Mouse (Mus musculus): ENCODE results near the gene Crcp. TPM values are rescaled to one million over a fixed set of nuclear protein-coding genes. Genes with fewer than 3 reads are reported as not detected.
A peak's percentile ranks its signal among the peaks of the same experiment; 100 is the strongest.

The Crcp gene
- polyA plus RNA-seq, 1 experiment from 2014 or later, result 38.7 TPM

GRCm38 (mm10) chr5:130021361-130021966, 7.6 kb upstream of the Crcp start:
- Histone ChIP-seq H3K4me3 (ENCODE audit: low read length) (no peak overlapping the region), H3K4me2 (ENCODE audit: low read depth, low read length) (no peak overlapping the region), H3K9me3 (ENCODE audit: control insufficient read depth, low read length) (no peaks in the 10 kb centered on the region), H3K36me3 (ENCODE audit: control insufficient read depth, insufficient read depth, low read length) (no peaks in the 10 kb centered on the region), H3K27ac (ENCODE audit: low read length) (0 out of 2 replicates have a peak overlapping the region, but pooled peaks have one; percentile 7), H3K27me3 (replicated peaks; ENCODE audit: control insufficient read depth, insufficient read depth, low read length) (no peaks in the 10 kb centered on the region), H3K9ac (ENCODE audit: low read depth, low read length) (0 out of 2 replicates have a peak overlapping the region, but pooled peaks have one; percentile 32), H3K4me1 (ENCODE audit: control insufficient read depth, insufficient read depth, low read length) (peaks cover 6% of the 10 kb centered on the region; the same call in 1 of the 2 replicates)
- no peak for ATAC-seq
- 49% methylated on average over 5 of the region's 5 CpGs for WGBS

GRCm38 (mm10) chr5:130022366-130022765, 6.7 kb upstream of the Crcp start:
- Histone ChIP-seq H3K4me2 (ENCODE audit: low read depth, low read length) (peak overlapping the region; percentile 0; the same call in 1 of the 2 replicates), H3K9ac (ENCODE audit: low read depth, low read length) (no peak overlapping the region)
- ATAC-seq, result no peak

GRCm38 (mm10) chr5:130023067-130023766, 5.9 kb upstream of the Crcp start:
- H3K9me3 ChIP-seq (ENCODE audit: control insufficient read depth, low read length), result no peaks in the 10 kb centered on the region
- WGBS, result 37% methylated on average over 12 of the region's 12 CpGs
- no peaks in the 10 kb centered on the region for H3K36me3 ChIP-seq (ENCODE audit: control insufficient read depth, insufficient read depth, low read length)
- H3K9ac ChIP-seq (ENCODE audit: low read depth, low read length), result peak overlapping the region; percentile 53
- ATAC-seq, result no peak
- no peaks in the 10 kb centered on the region for H3K27me3 ChIP-seq (replicated peaks; ENCODE audit: control insufficient read depth, insufficient read depth, low read length)
- peaks cover 6% of the 10 kb centered on the region; the same call in 1 of the 2 replicates for H3K4me1 ChIP-seq (ENCODE audit: control insufficient read depth, insufficient read depth, low read length)
- H3K4me3 ChIP-seq (ENCODE audit: low read length), result peak overlapping the region; percentile 63
- H3K4me2 ChIP-seq (ENCODE audit: low read depth, low read length), result peak overlapping the region; percentile 62
- no peak overlapping the region for H3K27ac ChIP-seq (ENCODE audit: low read length)

More at GRCm38 (mm10) chr5:130022366-130022765, 6.7 kb upstream of the Crcp start:
- WGBS, result 59% methylated on average over 7 of the region's 7 CpGs
- Histone ChIP-seq H3K4me3 (ENCODE audit: low read length) (no peak overlapping the region), H3K27me3 (replicated peaks; ENCODE audit: control insufficient read depth, insufficient read depth, low read length) (no peaks in the 10 kb centered on the region), H3K9me3 (ENCODE audit: control insufficient read depth, low read length) (no peaks in the 10 kb centered on the region), H3K4me1 (ENCODE audit: control insufficient read depth, insufficient read depth, low read length) (peaks cover 6% of the 10 kb centered on the region; the same call in 1 of the 2 replicates), H3K36me3 (ENCODE audit: control insufficient read depth, insufficient read depth, low read length) (no peaks in the 10 kb centered on the region), H3K27ac (ENCODE audit: low read length) (no peak overlapping the region)

GRCm38 (mm10) chr5:130023767-130024539, 5.1 kb upstream of the Crcp start:
- peak overlapping the region; percentile 73 for H3K27ac ChIP-seq (ENCODE audit: low read length)
- peak; percentile 95 for ATAC-seq
- H3K27me3 ChIP-seq (replicated peaks; ENCODE audit: control insufficient read depth, insufficient read depth, low read length), result no peaks in the 10 kb centered on the region
- H3K9me3 ChIP-seq (ENCODE audit: control insufficient read depth, low read length), result no peaks in the 10 kb centered on the region
- H3K4me1 ChIP-seq (ENCODE audit: control insufficient read depth, insufficient read depth, low read length), result peaks cover 6% of the 10 kb centered on the region; the same call in 1 of the 2 replicates
- no peaks in the 10 kb centered on the region for H3K36me3 ChIP-seq (ENCODE audit: control insufficient read depth, insufficient read depth, low read length)
- H3K4me2 ChIP-seq (ENCODE audit: low read depth, low read length), result peak overlapping the region; percentile 62
- peak overlapping the region; percentile 63 for H3K4me3 ChIP-seq (ENCODE audit: low read length)
- under 1% methylated on average over 32 of the region's 32 CpGs for WGBS
- H3K9ac ChIP-seq (ENCODE audit: low read depth, low read length), result peak overlapping the region; percentile 68

- no peaks in the 10 kb centered on the region for H3K27me3 ChIP-seq (replicated peaks; ENCODE audit: control insufficient read depth, insufficient read depth, low read length)
- peaks cover 8% of the 10 kb centered on the region; the same call in 1 of the 2 replicates for H3K4me1 ChIP-seq (ENCODE audit: control insufficient read depth, insufficient read depth, low read length)
- no peak overlapping the region for H3K4me3 ChIP-seq (ENCODE audit: low read length)
- ATAC-seq, result no peak
- WGBS, result 65% methylated on average over 5 of the region's 5 CpGs
- no peaks in the 10 kb centered on the region for H3K36me3 ChIP-seq (ENCODE audit: control insufficient read depth, insufficient read depth, low read length)
- H3K27ac ChIP-seq (ENCODE audit: low read length), result no peak overlapping the region
- H3K4me2 ChIP-seq (ENCODE audit: low read depth, low read length), result no peak overlapping the region
- H3K9ac ChIP-seq (ENCODE audit: low read depth, low read length), result no peak overlapping the region
- no peaks in the 10 kb centered on the region for H3K9me3 ChIP-seq (ENCODE audit: control insufficient read depth, low read length)
Measured at GRCm38 (mm10) chr5:130027134-130027533, 2.0 kb upstream of the Crcp start.

GRCm38 (mm10) chr5:130027696-130028095, 1.4 kb upstream of the Crcp start:
- Histone ChIP-seq H3K9ac (ENCODE audit: low read depth, low read length) (no peak overlapping the region), H3K4me1 (ENCODE audit: control insufficient read depth, insufficient read depth, low read length) (peaks cover 8% of the 10 kb centered on the region; the same call in 1 of the 2 replicates), H3K36me3 (ENCODE audit: control insufficient read depth, insufficient read depth, low read length) (no peaks in the 10 kb centered on the region), H3K27me3 (replicated peaks; ENCODE audit: control insufficient read depth, insufficient read depth, low read length) (no peaks in the 10 kb centered on the region), H3K27ac (ENCODE audit: low read length) (no peak overlapping the region), H3K9me3 (ENCODE audit: control insufficient read depth, low read length) (no peaks in the 10 kb centered on the region), H3K4me2 (ENCODE audit: low read depth, low read length) (no peak overlapping the region), H3K4me3 (ENCODE audit: low read length) (no peak overlapping the region)
- whole genome bisulfite sequencing, result 83% methylated on average over 7 of the region's 7 CpGs
- no peak for ATAC-seq

GRCm38 (mm10) chr5:130031410-130032390, 2.6 kb downstream of the Crcp start:
- WGBS, result 91% methylated on average over 19 of the region's 19 CpGs

GRCm38 (mm10) chr5:130033869-130034268, 4.8 kb downstream of the Crcp start:
- no peak overlapping the region for H3K9ac ChIP-seq (ENCODE audit: low read depth, low read length)
- ATAC-seq, result no peak
- H3K9me3 ChIP-seq (ENCODE audit: control insufficient read depth, low read length), result no peaks in the 10 kb centered on the region
- WGBS, result 72% methylated on average over 2 of the region's 2 CpGs
- H3K27ac ChIP-seq (ENCODE audit: low read length), result no peak overlapping the region
- H3K4me2 ChIP-seq (ENCODE audit: low read depth, low read length), result no peak overlapping the region
- H3K36me3 ChIP-seq (ENCODE audit: control insufficient read depth, insufficient read depth, low read length), result no peaks in the 10 kb centered on the region
- H3K4me1 ChIP-seq (ENCODE audit: control insufficient read depth, insufficient read depth, low read length), result peaks cover 5% of the 10 kb centered on the region; the same call in 1 of the 2 replicates
- no peak overlapping the region for H3K4me3 ChIP-seq (ENCODE audit: low read length)
- H3K27me3 ChIP-seq (replicated peaks; ENCODE audit: control insufficient read depth, insufficient read depth, low read length), result no peaks in the 10 kb centered on the region

More at GRCm38 (mm10) chr5:130031410-130032390, 2.6 kb downstream of the Crcp start:
- no peak overlapping the region for H3K27ac ChIP-seq (ENCODE audit: low read length)
- no peaks in the 10 kb centered on the region for H3K9me3 ChIP-seq (ENCODE audit: control insufficient read depth, low read length)
- H3K9ac ChIP-seq (ENCODE audit: low read depth, low read length), result no peak overlapping the region
- no peaks in the 10 kb centered on the region for H3K36me3 ChIP-seq (ENCODE audit: control insufficient read depth, insufficient read depth, low read length)
- ATAC-seq, result no peak
- H3K27me3 ChIP-seq (replicated peaks; ENCODE audit: control insufficient read depth, insufficient read depth, low read length), result no peaks in the 10 kb centered on the region
- H3K4me2 ChIP-seq (ENCODE audit: low read depth, low read length), result no peak overlapping the region
- H3K4me1 ChIP-seq (ENCODE audit: control insufficient read depth, insufficient read depth, low read length), result peaks cover 5% of the 10 kb centered on the region; the same call in 1 of the 2 replicates
- no peak overlapping the region for H3K4me3 ChIP-seq (ENCODE audit: low read length)

Measured in intestine, embryonic 16.5 days (tissue).